Mouse (Mus musculus) embryonic fibroblast, embryonic 13.5 days (primary cell): Measurements from ENCODE around the gene Olfr692. TPM values are rescaled to one million over a fixed set of nuclear protein-coding genes. Genes with fewer than 3 reads are reported as not detected.

ENCODE experiments used
- H3K27ac ChIP-seq: 2 replicates; pipeline ENCODE4 v1.5.1; 2012; ENCODE audit warnings: low read length, control low read depth, inconsistent platforms; ENCODE audit not compliant: insufficient read depth
- H3K4me1 ChIP-seq: 2 replicates; pipeline ENCODE4 v1.6.1; 2011; ENCODE audit warnings: low read length; ENCODE audit not compliant: control insufficient read depth, insufficient read depth
- H3K4me3 ChIP-seq: 2 replicates; pipeline ENCODE4 v1.5.1; 2011; ENCODE audit warnings: mild to moderate bottlenecking, control low read depth, low read length; ENCODE audit not compliant: insufficient read depth
- CTCF ChIP-seq: IDR thresholded peaks from 2 replicates; pipeline ENCODE4 v1.5.1; 2011; ENCODE audit warnings: mild to moderate bottlenecking, control low read depth, low read length, moderate library complexity, borderline replicate concordance; ENCODE audit not compliant: insufficient read depth
- POLR2A ChIP-seq: IDR thresholded peaks from 2 replicates; pipeline ENCODE4 v1.6.1; 2011; ENCODE audit warnings: low read depth, mild to moderate bottlenecking, control low read depth, low read length, moderate library complexity
- polyA plus RNA-seq: library from polyadenylated mRNA; stranded (reverse); fragments of >200 nt; gene quantifications from 2 replicates; pipeline ENCODE4 v1.2.4, GENCODE M21; 2011; ENCODE audit warnings: low read depth; ENCODE audit not compliant: missing spikeins, insufficient read length

The Olfr692 gene
- polyA plus RNA-seq, 1 experiment = not detected

- no peak for TF ChIP-seq CTCF
- TF ChIP-seq POLR2A = no peak
- H3K4me3 ChIP-seq = no peak overlapping the region
- H3K27ac ChIP-seq = no peak overlapping the region
- H3K4me1 ChIP-seq = no peaks in the 10 kb centered on the region
Measured at GRCm38 (mm10) chr7:105373509-105373908, 5.5 kb downstream of the Olfr692 start.

GRCm38 (mm10) chr7:105373976-105374375 is 5.9 kb downstream of the Olfr692 start:
- TF ChIP-seq CTCF = no peak
- no peak for TF ChIP-seq POLR2A
- Histone ChIP-seq H3K27ac (no peak overlapping the region), H3K4me3 (no peak overlapping the region), H3K4me1 (no peaks in the 10 kb centered on the region)

- H3K4me3 ChIP-seq = no peak within 1 kb of the TSS
- H3K4me1 ChIP-seq = no peaks in the 10 kb centered on the region
- H3K27ac ChIP-seq = no peak within 1 kb of the TSS
- TF ChIP-seq POLR2A = no peak
- no peak for TF ChIP-seq CTCF
Measured at GRCm38 (mm10) chr7:105374866-105375265, 6.8 kb downstream of the Olfr692 start, which contains the start of gene Gm5901. Gene Gm5901, plus strand, starts transcription at chr7:105375038.

- no peak overlapping the region for H3K4me3 ChIP-seq
- TF ChIP-seq CTCF (no peak), POLR2A (no peak)
- H3K4me1 ChIP-seq = no peaks in the 10 kb centered on the region
- no peak overlapping the region for H3K27ac ChIP-seq
Measured at GRCm38 (mm10) chr7:105380329-105380728, 12.3 kb downstream of the Olfr692 start.

- TF ChIP-seq POLR2A (no peak), CTCF (no peak)
- Histone ChIP-seq H3K27ac (no peak overlapping the region), H3K4me3 (no peak overlapping the region), H3K4me1 (no peaks in the 10 kb centered on the region)
Measured at GRCm38 (mm10) chr7:105387696-105388095, 19.7 kb downstream of the Olfr692 start.

- H3K27ac ChIP-seq = no peak overlapping the region
- no peak overlapping the region for H3K4me3 ChIP-seq
- no peaks in the 10 kb centered on the region for H3K4me1 ChIP-seq
- TF ChIP-seq POLR2A = no peak
- TF ChIP-seq CTCF = no peak
Measured at GRCm38 (mm10) chr7:105390236-105390635, 22.2 kb downstream of the Olfr692 start.

GRCm38 (mm10) chr7:105394606-105395005 is 26.6 kb downstream of the Olfr692 start:
- Histone ChIP-seq H3K27ac (no peak overlapping the region), H3K4me1 (peaks cover 7% of the 10 kb centered on the region; the same call in 1 of the 2 replicates), H3K4me3 (no peak overlapping the region)
- no peak for TF ChIP-seq CTCF
- no peak for TF ChIP-seq POLR2A

- Histone ChIP-seq H3K4me1 (peaks cover 7% of the 10 kb centered on the region; the same call in 1 of the 2 replicates), H3K4me3 (no peak overlapping the region), H3K27ac (no peak overlapping the region)
- no peak for TF ChIP-seq CTCF
- TF ChIP-seq POLR2A = no peak
Measured at GRCm38 (mm10) chr7:105395131-105395820, 27.2 kb downstream of the Olfr692 start.

- Histone ChIP-seq H3K4me1 (peaks cover 7% of the 10 kb centered on the region; the same call in 1 of the 2 replicates), H3K4me3 (no peak overlapping the region), H3K27ac (no peak overlapping the region)
- TF ChIP-seq POLR2A = no peak
- no peak for TF ChIP-seq CTCF
Measured at GRCm38 (mm10) chr7:105396126-105396525, 28.1 kb downstream of the Olfr692 start.
